21 mouse cellular contexts compared by ENCODE assay signal in genomic region chr9:102621385-102621784, GRCm38 (mm10). TPM values are rescaled to one million over a fixed set of nuclear protein-coding genes. Genes with fewer than 3 reads are reported as not detected.
A peak's percentile ranks its signal among the peaks of the same experiment; 100 is the strongest.
DNase-seq lines count a peak whose midpoint lies in the region; ATAC-seq lines count a peak whose summit lies in the region.
"Had no signal": no experiment of that assay in that cellular context is flagged by ENCODE, and none has a peak within 500 bp of the region (broad histone marks: within the 10 kb centered on the region; RNA-seq: fewer than 3 reads in every experiment).

No protein-coding gene starts in this region.

- H3K9me3 ChIP-seq in forebrain, embryonic 11.5 days (ENCODE audit: control insufficient read depth, low read length): no peaks in the 10 kb centered on the region
- no peaks in the 10 kb centered on the region for H3K9me3 ChIP-seq in forebrain, embryonic 13.5 days (replicated peaks)
- no peaks in the 10 kb centered on the region for H3K9me3 ChIP-seq in midbrain, embryonic 11.5 days (ENCODE audit: control insufficient read depth, low read length)
- H3K9me3 ChIP-seq: forebrain, embryonic 10.5 days; hindbrain, embryonic 10.5 days; hindbrain, embryonic 13.5 days; intestine, embryonic 15.5 days had no signal

- no peaks in the 10 kb centered on the region for H3K27me3 ChIP-seq in forebrain, embryonic 11.5 days (ENCODE audit: control insufficient read depth, insufficient read depth, low read length)
- no peaks in the 10 kb centered on the region for H3K27me3 ChIP-seq in forebrain, embryonic 13.5 days
- no peaks in the 10 kb centered on the region for H3K27me3 ChIP-seq in midbrain, embryonic 11.5 days (ENCODE audit: control insufficient read depth, insufficient read depth, low read length)
- H3K27me3 ChIP-seq: hindbrain, embryonic 13.5 days; intestine, embryonic 15.5 days had no signal

- H3K4me3 ChIP-seq in forebrain, embryonic 11.5 days (ENCODE audit: low read depth, low read length): no peak overlapping the region
- no peak overlapping the region for H3K4me3 ChIP-seq in forebrain, embryonic 13.5 days
- H3K4me3 ChIP-seq in midbrain, embryonic 11.5 days (ENCODE audit: low read depth, low read length): no peak overlapping the region
- H3K4me3 ChIP-seq: forebrain, embryonic 10.5 days; heart, adult 2 months; hindbrain, embryonic 10.5 days; hindbrain, embryonic 13.5 days; intestine, embryonic 15.5 days had no signal

- H3K9ac ChIP-seq in forebrain, embryonic 11.5 days (ENCODE audit: low read length): no peak overlapping the region
- no peak overlapping the region for H3K9ac ChIP-seq in forebrain, embryonic 13.5 days
- no peak overlapping the region for H3K9ac ChIP-seq in midbrain, embryonic 11.5 days (ENCODE audit: low read length)
- H3K9ac ChIP-seq: hindbrain, embryonic 13.5 days; intestine, embryonic 15.5 days had no signal

- H3K4me1 ChIP-seq in forebrain, embryonic 11.5 days (replicated peaks; ENCODE audit: control insufficient read depth, insufficient read depth, low read length): no peaks in the 10 kb centered on the region; the same call in 1 of the 2 replicates
- H3K4me1 ChIP-seq in forebrain, embryonic 13.5 days: peaks cover 9% of the 10 kb centered on the region
- H3K4me1 ChIP-seq in midbrain, embryonic 11.5 days (ENCODE audit: control insufficient read depth, insufficient read depth, low read length): peaks cover 3% of the 10 kb centered on the region; the same call in 1 of the 2 replicates
- H3K4me1 ChIP-seq: intestine, embryonic 15.5 days had no signal

- ATAC-seq in forebrain, embryonic 11.5 days (replicated peaks; ENCODE audit: low FRiP score): no peak
- ATAC-seq in forebrain, embryonic 13.5 days: no peak
- ATAC-seq in midbrain, embryonic 11.5 days (ENCODE audit: low FRiP score): no peak
- ATAC-seq: activated CD4-positive, CD25-positive, alpha-beta regulatory T cell, adult 4 months; forebrain, embryonic 16.5 days; hindbrain, embryonic 16.5 days; intestine, embryonic 15.5 days had no signal

- no peaks in the 10 kb centered on the region for H3K36me3 ChIP-seq in forebrain, embryonic 11.5 days (ENCODE audit: control insufficient read depth, insufficient read depth, low read length)
- peaks cover 14% of the 10 kb centered on the region for H3K36me3 ChIP-seq in forebrain, embryonic 13.5 days (ENCODE audit: poor library complexity, severe bottlenecking)
- H3K36me3 ChIP-seq in midbrain, embryonic 11.5 days (ENCODE audit: control insufficient read depth, insufficient read depth, low read length): no peaks in the 10 kb centered on the region; the same call in 1 of the 2 replicates
- H3K36me3 ChIP-seq: intestine, embryonic 15.5 days had no signal

- H3K4me2 ChIP-seq in forebrain, embryonic 11.5 days (ENCODE audit: low read depth, low read length, severe bottlenecking): no peak overlapping the region
- H3K4me2 ChIP-seq in forebrain, embryonic 13.5 days: no peak overlapping the region
- no peak overlapping the region for H3K4me2 ChIP-seq in midbrain, embryonic 11.5 days
- H3K4me2 ChIP-seq: heart, embryonic 11.5 days; hindbrain, embryonic 13.5 days; intestine, embryonic 15.5 days had no signal

- H3K27ac ChIP-seq in forebrain, embryonic 11.5 days (ENCODE audit: low read depth, low read length): no peak overlapping the region
- H3K27ac ChIP-seq in forebrain, embryonic 13.5 days: no peak overlapping the region
- H3K27ac ChIP-seq in midbrain, embryonic 11.5 days (ENCODE audit: low read depth, low read length): no peak overlapping the region
- H3K27ac ChIP-seq: forebrain, embryonic 10.5 days; heart, adult 2 months; hindbrain, embryonic 10.5 days; hindbrain, embryonic 13.5 days; intestine, embryonic 15.5 days had no signal

- 71% methylated on average over 5 of the region's 5 CpGs for WGBS in forebrain, embryonic 11.5 days
- 85% methylated on average over 5 of the region's 5 CpGs for WGBS in forebrain, embryonic 13.5 days
- 67% methylated on average over 5 of the region's 5 CpGs for WGBS in midbrain, embryonic 11.5 days

- peak; percentile 16 for DNase-seq in forebrain, embryonic 11.5 days (ENCODE audit: low spot score)
- DNase-seq in 3T3-L1 (ENCODE audit: low read depth, low spot score) (peak; percentile 51), adipocyte (ENCODE audit: low spot score) (peak; percentile 49)
- no peak for DNase-seq in urinary bladder, postnatal 10 days (ENCODE audit: low spot score)
- DNase-seq in midbrain, embryonic 11.5 days (ENCODE audit: low spot score, missing footprints): no peak
- DNase-seq: adrenal gland, adult 2 months; cerebellum, adult 11 months; cerebellum, adult 9-11 months; gastrocnemius, postnatal 25 days; heart, adult 2 months; heart, postnatal 36 days; kidney, adult 11 months had no signal

RNA-seq across cellular contexts. Expression of gene Anapc13, which starts 4.7 kb away (rescaled TPM):
- polyA plus RNA-seq in forebrain, embryonic 11.5 days (2014; fragmentation: Nextera tagmentation; extraction: Ambion mirVana): 166 and 173 TPM in 2 replicates
- polyA plus RNA-seq in forebrain, embryonic 13.5 days (2015; fragmentation: Nextera tagmentation; extraction: Ambion mirVana): 191 and 222 TPM in 2 replicates
- polyA plus RNA-seq in midbrain, embryonic 11.5 days (2014; fragmentation: Nextera tagmentation; extraction: Ambion mirVana): 167 and 182 TPM in 2 replicates

RNA-seq across cellular contexts. Expression of gene Cep63, which starts 4.9 kb away (rescaled TPM):
- polyA plus RNA-seq in forebrain, embryonic 11.5 days (2014; fragmentation: Nextera tagmentation; extraction: Ambion mirVana): 51.4 and 53.2 TPM in 2 replicates
- 55.4 and 57.9 TPM in 2 replicates for polyA plus RNA-seq in forebrain, embryonic 13.5 days (2015; fragmentation: Nextera tagmentation; extraction: Ambion mirVana)
- 53.1 and 62.0 TPM in 2 replicates for polyA plus RNA-seq in midbrain, embryonic 11.5 days (2014; fragmentation: Nextera tagmentation; extraction: Ambion mirVana)

Comparison
In these comparisons a context has a peak if more than half of its experiments do, and no peak if none do; other contexts are left out.
1. DNase-seq: peak in forebrain, embryonic 11.5 days (single experiment), 3T3-L1 (single experiment) and adipocyte (single experiment); none in urinary bladder, postnatal 10 days (single experiment) and midbrain, embryonic 11.5 days (single experiment).